Mouse (Mus musculus): ENCODE data around the gene Gm15155.

- no peak for TF ChIP-seq GATA1 (IDR thresholded peaks at IDR 0.05; ENCODE audit: borderline replicate concordance, low read length)
- TF ChIP-seq FLI1 (IDR thresholded peaks at IDR 0.05; ENCODE audit: low read length), result no peak
Observed at GRCm38 (mm10) chrX:155901742-155902141, 277.2 kb downstream of the Gm15155 start.

Data from megakaryocyte, embryonic 14.5 days (primary cell).